Mouse (Mus musculus): ENCODE data around the gene Ptgis. TPM values are rescaled to one million over a fixed set of nuclear protein-coding genes. Genes with fewer than 3 reads are reported as not detected.

Gene Ptgis
- polyA plus RNA-seq, 1 experiment from 2014 or later = 21.6 TPM

- Histone ChIP-seq H3K36me3 (ENCODE audit: control insufficient read depth, insufficient read depth, low read length) (no peaks in the 10 kb centered on the region), H3K9ac (ENCODE audit: low read depth, low read length) (no peak overlapping the region), H3K27me3 (ENCODE audit: control insufficient read depth, insufficient read depth, low read length) (peaks cover 3% of the 10 kb centered on the region; the same call in 1 of the 2 replicates), H3K27ac (ENCODE audit: low read depth, low read length) (no peak overlapping the region), H3K4me1 (ENCODE audit: control insufficient read depth, insufficient read depth, low read length) (peaks cover 8% of the 10 kb centered on the region; the same call in 1 of the 2 replicates), H3K4me2 (no peak overlapping the region), H3K9me3 (replicated peaks; ENCODE audit: control insufficient read depth, low read length) (no peaks in the 10 kb centered on the region; the same call in 1 of the 2 replicates), H3K4me3 (ENCODE audit: low read depth, low read length) (no peak overlapping the region)
- ATAC-seq (replicated peaks; ENCODE audit: insufficient number of reproducible peaks, low FRiP score, low TSS enrichment) = peak; percentile 10; the same call in 1 of the 2 replicates
- 55% methylated on average over 4 of the region's 4 CpGs for WGBS (ENCODE audit: insufficient replicate concordance)
Measured at GRCm38 (mm10) chr2:167155541-167155973, 84.8 kb downstream of the Ptgis start.

GRCm38 (mm10) chr2:167150880-167151279 lies 89.5 kb downstream of the Ptgis start:
- H3K4me2 ChIP-seq = no peak overlapping the region
- 89% methylated on average over 6 of the region's 6 CpGs for WGBS (ENCODE audit: insufficient replicate concordance)
- no peak overlapping the region for H3K27ac ChIP-seq (ENCODE audit: low read depth, low read length)
- H3K9me3 ChIP-seq (replicated peaks; ENCODE audit: control insufficient read depth, low read length) = no peaks in the 10 kb centered on the region; the same call in 1 of the 2 replicates
- peaks cover 3% of the 10 kb centered on the region; the same call in 1 of the 2 replicates for H3K27me3 ChIP-seq (ENCODE audit: control insufficient read depth, insufficient read depth, low read length)
- H3K9ac ChIP-seq (ENCODE audit: low read depth, low read length) = no peak overlapping the region
- H3K4me3 ChIP-seq (ENCODE audit: low read depth, low read length) = no peak overlapping the region
- peaks cover 8% of the 10 kb centered on the region; the same call in 1 of the 2 replicates for H3K4me1 ChIP-seq (ENCODE audit: control insufficient read depth, insufficient read depth, low read length)
- H3K36me3 ChIP-seq (ENCODE audit: control insufficient read depth, insufficient read depth, low read length) = no peaks in the 10 kb centered on the region
- ATAC-seq (replicated peaks; ENCODE audit: insufficient number of reproducible peaks, low FRiP score, low TSS enrichment) = no peak

GRCm38 (mm10) chr2:167150135-167150534 lies 90.3 kb downstream of the Ptgis start:
- no peak overlapping the region for H3K9ac ChIP-seq (ENCODE audit: low read depth, low read length)
- no peaks in the 10 kb centered on the region; the same call in 1 of the 2 replicates for H3K9me3 ChIP-seq (replicated peaks; ENCODE audit: control insufficient read depth, low read length)
- H3K36me3 ChIP-seq (ENCODE audit: control insufficient read depth, insufficient read depth, low read length) = no peaks in the 10 kb centered on the region
- WGBS (ENCODE audit: insufficient replicate concordance) = 82% methylated on average over 7 of the region's 7 CpGs
- no peak overlapping the region for H3K27ac ChIP-seq (ENCODE audit: low read depth, low read length)
- no peak for ATAC-seq (replicated peaks; ENCODE audit: insufficient number of reproducible peaks, low FRiP score, low TSS enrichment)
- H3K4me1 ChIP-seq (ENCODE audit: control insufficient read depth, insufficient read depth, low read length) = 0 out of 2 replicates have a peak, but pooled peaks cover 3% of the 10 kb centered on the region
- H3K4me3 ChIP-seq (ENCODE audit: low read depth, low read length) = no peak overlapping the region
- H3K4me2 ChIP-seq = no peak overlapping the region
- peaks cover 6% of the 10 kb centered on the region for H3K27me3 ChIP-seq (ENCODE audit: control insufficient read depth, insufficient read depth, low read length)

- no peak overlapping the region for H3K27ac ChIP-seq (ENCODE audit: low read depth, low read length)
- WGBS (ENCODE audit: insufficient replicate concordance) = 87% methylated on average over 6 of the region's 6 CpGs
Measured at GRCm38 (mm10) chr2:167149035-167149434, 91.4 kb downstream of the Ptgis start.

GRCm38 (mm10) chr2:167147708-167148107 lies 92.7 kb downstream of the Ptgis start:
- 60% methylated on average over 8 of the region's 8 CpGs for WGBS (ENCODE audit: insufficient replicate concordance)
- H3K36me3 ChIP-seq (ENCODE audit: control insufficient read depth, insufficient read depth, low read length) = no peaks in the 10 kb centered on the region
- H3K9ac ChIP-seq (ENCODE audit: low read depth, low read length) = no peak overlapping the region
- no peak for ATAC-seq (replicated peaks; ENCODE audit: insufficient number of reproducible peaks, low FRiP score, low TSS enrichment)
- no peaks in the 10 kb centered on the region; the same call in 1 of the 2 replicates for H3K9me3 ChIP-seq (replicated peaks; ENCODE audit: control insufficient read depth, low read length)
- peaks cover 21% of the 10 kb centered on the region for H3K27me3 ChIP-seq (ENCODE audit: control insufficient read depth, insufficient read depth, low read length)
- H3K4me2 ChIP-seq = no peak overlapping the region
- H3K4me1 ChIP-seq (ENCODE audit: control insufficient read depth, insufficient read depth, low read length) = no peaks in the 10 kb centered on the region
- no peak overlapping the region; the same call in 1 of the 2 replicates for H3K27ac ChIP-seq (ENCODE audit: low read depth, low read length)
- no peak overlapping the region for H3K4me3 ChIP-seq (ENCODE audit: low read depth, low read length)

More at GRCm38 (mm10) chr2:167149035-167149434, 91.4 kb downstream of the Ptgis start:
- Histone ChIP-seq H3K9me3 (replicated peaks; ENCODE audit: control insufficient read depth, low read length) (no peaks in the 10 kb centered on the region; the same call in 1 of the 2 replicates), H3K36me3 (ENCODE audit: control insufficient read depth, insufficient read depth, low read length) (no peaks in the 10 kb centered on the region), H3K4me1 (ENCODE audit: control insufficient read depth, insufficient read depth, low read length) (no peaks in the 10 kb centered on the region), H3K9ac (ENCODE audit: low read depth, low read length) (no peak overlapping the region), H3K4me2 (no peak overlapping the region), H3K27me3 (ENCODE audit: control insufficient read depth, insufficient read depth, low read length) (peaks cover 16% of the 10 kb centered on the region), H3K4me3 (ENCODE audit: low read depth, low read length) (no peak overlapping the region)
- ATAC-seq (replicated peaks; ENCODE audit: insufficient number of reproducible peaks, low FRiP score, low TSS enrichment) = no peak

- no peak for ATAC-seq (replicated peaks; ENCODE audit: insufficient number of reproducible peaks, low FRiP score, low TSS enrichment)
- 64% methylated on average over 5 of the region's 5 CpGs for WGBS (ENCODE audit: insufficient replicate concordance)
- H3K4me3 ChIP-seq (ENCODE audit: low read depth, low read length) = no peak overlapping the region
- peaks cover 21% of the 10 kb centered on the region for H3K27me3 ChIP-seq (ENCODE audit: control insufficient read depth, insufficient read depth, low read length)
- no peaks in the 10 kb centered on the region for H3K36me3 ChIP-seq (ENCODE audit: control insufficient read depth, insufficient read depth, low read length)
- no peak overlapping the region for H3K4me2 ChIP-seq
- H3K27ac ChIP-seq (ENCODE audit: low read depth, low read length) = no peak overlapping the region
- no peaks in the 10 kb centered on the region for H3K4me1 ChIP-seq (ENCODE audit: control insufficient read depth, insufficient read depth, low read length)
- no peaks in the 10 kb centered on the region; the same call in 1 of the 2 replicates for H3K9me3 ChIP-seq (replicated peaks; ENCODE audit: control insufficient read depth, low read length)
- H3K9ac ChIP-seq (ENCODE audit: low read depth, low read length) = no peak overlapping the region
Measured at GRCm38 (mm10) chr2:167145904-167146303, 94.5 kb downstream of the Ptgis start.

- no peak overlapping the region for H3K27ac ChIP-seq (ENCODE audit: low read depth, low read length)
- no peak overlapping the region for H3K4me2 ChIP-seq
- no peak for ATAC-seq (replicated peaks; ENCODE audit: insufficient number of reproducible peaks, low FRiP score, low TSS enrichment)
- no peak overlapping the region for H3K4me3 ChIP-seq (ENCODE audit: low read depth, low read length)
- H3K27me3 ChIP-seq (ENCODE audit: control insufficient read depth, insufficient read depth, low read length) = peaks cover 21% of the 10 kb centered on the region
- H3K9me3 ChIP-seq (replicated peaks; ENCODE audit: control insufficient read depth, low read length) = no peaks in the 10 kb centered on the region
- no peaks in the 10 kb centered on the region for H3K36me3 ChIP-seq (ENCODE audit: control insufficient read depth, insufficient read depth, low read length)
- no peak overlapping the region for H3K9ac ChIP-seq (ENCODE audit: low read depth, low read length)
- peaks cover 3% of the 10 kb centered on the region; the same call in 1 of the 2 replicates for H3K4me1 ChIP-seq (ENCODE audit: control insufficient read depth, insufficient read depth, low read length)
- 10% methylated on average over 14 of the region's 14 CpGs for WGBS (ENCODE audit: insufficient replicate concordance)
Measured at GRCm38 (mm10) chr2:167144439-167145307, 95.7 kb downstream of the Ptgis start.

GRCm38 (mm10) chr2:167143914-167144313 lies 96.5 kb downstream of the Ptgis start:
- 57% methylated on average over 2 of the region's 2 CpGs for WGBS (ENCODE audit: insufficient replicate concordance)

More at GRCm38 (mm10) chr2:167143914-167144313, 96.5 kb downstream of the Ptgis start:
- Histone ChIP-seq H3K4me3 (ENCODE audit: low read depth, low read length) (no peak overlapping the region), H3K4me1 (ENCODE audit: control insufficient read depth, insufficient read depth, low read length) (peaks cover 4% of the 10 kb centered on the region; the same call in 1 of the 2 replicates), H3K9me3 (replicated peaks; ENCODE audit: control insufficient read depth, low read length) (no peaks in the 10 kb centered on the region), H3K27me3 (ENCODE audit: control insufficient read depth, insufficient read depth, low read length) (peaks cover 21% of the 10 kb centered on the region), H3K9ac (ENCODE audit: low read depth, low read length) (no peak overlapping the region), H3K36me3 (ENCODE audit: control insufficient read depth, insufficient read depth, low read length) (no peaks in the 10 kb centered on the region), H3K27ac (ENCODE audit: low read depth, low read length) (no peak overlapping the region), H3K4me2 (no peak overlapping the region)
- ATAC-seq (replicated peaks; ENCODE audit: insufficient number of reproducible peaks, low FRiP score, low TSS enrichment) = no peak

Data from heart, embryonic 11.5 days (tissue).